Comparison of ENCODE assay signal across 13 mouse cellular contexts in the genomic region with DNA sequence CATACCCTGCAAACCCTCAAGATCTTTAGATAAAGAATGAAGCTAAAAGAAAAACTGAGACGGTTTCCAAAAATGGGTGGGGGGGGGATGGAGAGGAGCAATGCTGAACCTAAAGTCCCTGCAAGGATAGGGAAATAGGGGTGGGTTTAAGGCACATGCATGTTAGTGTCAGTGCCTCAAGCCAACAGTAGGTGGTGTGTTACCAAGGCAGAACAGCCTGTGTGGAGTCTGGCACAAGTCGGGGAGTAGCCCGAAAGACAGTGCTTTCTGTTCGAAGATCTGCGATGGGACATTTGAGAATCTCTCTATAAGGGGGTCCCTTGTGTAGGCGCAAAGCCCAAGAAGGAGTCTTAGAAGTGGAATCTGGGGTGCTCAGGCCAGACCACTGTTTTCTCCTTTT. TPM values are rescaled to one million over a fixed set of nuclear protein-coding genes. Genes with fewer than 3 reads are reported as not detected.
DNase-seq lines count a peak whose midpoint lies in the region; ATAC-seq and TF ChIP-seq lines count a peak whose summit lies in the region.
"Had no signal": no experiment of that assay in that cellular context is flagged by ENCODE, and none has a peak within 500 bp of the region (broad histone marks: within the 10 kb centered on the region; RNA-seq: fewer than 3 reads in every experiment).

No protein-coding gene starts in this region.

- H3K9me3 ChIP-seq in liver, embryonic 14.5 days (ENCODE audit: control insufficient read depth, low read length): no peaks in the 10 kb centered on the region
- no peaks in the 10 kb centered on the region for H3K9me3 ChIP-seq in liver, embryonic 12.5 days (replicated peaks)
- peaks cover 9% of the 10 kb centered on the region for H3K9me3 ChIP-seq in CH12.LX (replicated peaks; ENCODE audit: low read length)
- H3K9me3 ChIP-seq: heart, embryonic 13.5 days; hindbrain, embryonic 13.5 days; limb, embryonic 15.5 days; midbrain, embryonic 10.5 days had no signal

- no peak overlapping the region for H3K9ac ChIP-seq in liver, embryonic 14.5 days (replicated peaks)
- H3K9ac ChIP-seq in liver, embryonic 12.5 days: no peak overlapping the region
- H3K9ac ChIP-seq in CH12.LX (ENCODE audit: insufficient read depth, low read depth): no peak overlapping the region
- H3K9ac ChIP-seq: heart, embryonic 13.5 days; hindbrain, embryonic 13.5 days; limb, embryonic 15.5 days had no signal

- peak; percentile 40 for TF ChIP-seq CTCF in liver, embryonic 14.5 days (IDR thresholded peaks at IDR 0.05; ENCODE audit: low read depth)
- TF ChIP-seq CTCF in CH12.LX (conservative IDR thresholded peaks at IDR 0.05 in 1 of 2, IDR thresholded peaks at IDR 0.05 in 1 of 2; ENCODE audit: low read depth in 2 of 2, low read length in 2 of 2): peak in 1 of 2 experiments; percentile 50; a peak in 2 of 4 replicates

- no peak overlapping the region for H3K4me2 ChIP-seq in liver, embryonic 14.5 days (ENCODE audit: low read depth)
- H3K4me2 ChIP-seq in liver, embryonic 12.5 days: no peak overlapping the region
- no peak overlapping the region for H3K4me2 ChIP-seq in CH12.LX (ENCODE audit: insufficient read depth, low read depth, poor library complexity, severe bottlenecking)
- H3K4me2 ChIP-seq: heart, embryonic 13.5 days; hindbrain, embryonic 13.5 days; limb, embryonic 15.5 days had no signal

- H3K4me3 ChIP-seq in liver, embryonic 14.5 days (ENCODE audit: insufficient read depth in 1 of 2, low read depth in 2 of 2, low read length in 2 of 2): no peak overlapping the region
- no peak overlapping the region for H3K4me3 ChIP-seq in liver, embryonic 12.5 days
- no peak overlapping the region for H3K4me3 ChIP-seq in CH12.LX (replicated peaks in 1 of 3; ENCODE audit: low read depth in 2 of 3, low read length in 2 of 3, poor library complexity in 1 of 3)
- no peak overlapping the region for H3K4me3 ChIP-seq in macrophage (ENCODE audit: inconsistent target)
- H3K4me3 ChIP-seq: heart, embryonic 13.5 days; hindbrain, embryonic 13.5 days; limb, embryonic 15.5 days; midbrain, embryonic 10.5 days had no signal

- no peak for TF ChIP-seq EP300 in liver, embryonic 14.5 days (IDR thresholded peaks at IDR 0.05; ENCODE audit: low read depth)
- TF ChIP-seq EP300 in CH12.LX (IDR thresholded peaks at IDR 0.05; ENCODE audit: low read length): no peak

- TF ChIP-seq RAD21 in CH12.LX (IDR thresholded peaks at IDR 0.05; ENCODE audit: low read depth, low read length): peak; percentile 33

- H3K36me3 ChIP-seq in liver, embryonic 14.5 days (replicated peaks; ENCODE audit: control insufficient read depth, insufficient read depth, low read depth): no peaks in the 10 kb centered on the region
- no peaks in the 10 kb centered on the region for H3K36me3 ChIP-seq in liver, embryonic 12.5 days
- H3K36me3 ChIP-seq in CH12.LX (replicated peaks in 1 of 2; ENCODE audit: control insufficient read depth in 1 of 2, insufficient read depth in 1 of 2, low read length in 1 of 2): no peaks in the 10 kb centered on the region
- H3K36me3 ChIP-seq in macrophage (ENCODE audit: inconsistent target): no peaks in the 10 kb centered on the region
- H3K36me3 ChIP-seq: G1E; heart, embryonic 13.5 days; hindbrain, embryonic 13.5 days; limb, embryonic 15.5 days; midbrain, embryonic 10.5 days had no signal

- no peak for DNase-seq in frontal cortex, postnatal 14 days (ENCODE audit: low spot score in 2 of 2)
- DNase-seq in liver, embryonic 14.5 days (ENCODE audit: low read depth in 3 of 3, low spot score in 3 of 3): no peak
- DNase-seq in CH12.LX (ENCODE audit: extremely low read depth): no peak
- no peak for DNase-seq in adrenal gland, postnatal 14 days
- DNase-seq in c-Kit-positive CD71-positive TER-119-positive erythroid progenitor cells, embryonic 14.5 days (ENCODE audit: low spot score): no peak

- H3K27me3 ChIP-seq in liver, embryonic 14.5 days (ENCODE audit: control insufficient read depth, insufficient read depth, low read length): no peaks in the 10 kb centered on the region
- H3K27me3 ChIP-seq in liver, embryonic 12.5 days (replicated peaks): no peaks in the 10 kb centered on the region
- H3K27me3 ChIP-seq in CH12.LX (replicated peaks): no peaks in the 10 kb centered on the region
- H3K27me3 ChIP-seq: heart, embryonic 13.5 days; limb, embryonic 15.5 days had no signal

- H3K79me2 ChIP-seq in CH12.LX (replicated peaks; ENCODE audit: control insufficient read depth, extremely low read depth, insufficient read depth, poor library complexity, severe bottlenecking): no peaks in the 10 kb centered on the region
- H3K79me2 ChIP-seq in macrophage (ENCODE audit: inconsistent target): peaks cover 11% of the 10 kb centered on the region; the same call in 1 of the 2 replicates

- WGBS in liver, embryonic 14.5 days (ENCODE audit: insufficient replicate concordance): 74% methylated on average over 6 of the region's 6 CpGs
- 76% methylated on average over 6 of the region's 6 CpGs for WGBS in liver, embryonic 12.5 days (ENCODE audit: insufficient replicate concordance)
- 93% methylated on average over 6 of the region's 6 CpGs for WGBS in macrophage (ENCODE audit: missing documents)

- H3K27ac ChIP-seq in liver, embryonic 14.5 days: no peak overlapping the region
- no peak overlapping the region for H3K27ac ChIP-seq in liver, embryonic 12.5 days
- no peak overlapping the region for H3K27ac ChIP-seq in CH12.LX (ENCODE audit: insufficient read depth, low read depth)
- peak overlapping the region; percentile 66 for H3K27ac ChIP-seq in macrophage
- H3K27ac ChIP-seq: heart, embryonic 13.5 days; hindbrain, embryonic 13.5 days; limb, embryonic 15.5 days; midbrain, embryonic 10.5 days had no signal

- in situ Hi-C loops in CH12.LX (cut with MboI; ENCODE audit: low pct_ligation_motif_present, low pct_unique_long_range_greater_than_20kb, low sequenced_read_pairs): no loop called here

- H3K4me1 ChIP-seq in liver, embryonic 14.5 days (replicated peaks; ENCODE audit: control insufficient read depth in 2 of 2, insufficient read depth in 2 of 2, low read length in 1 of 2): peaks cover 0 to 4% of the 10 kb centered on the region in 2 experiments; a peak in 2 of 4 replicates
- 0 out of 2 replicates have a peak, but pooled peaks cover 11% of the 10 kb centered on the region for H3K4me1 ChIP-seq in liver, embryonic 12.5 days
- peaks cover 7 to 20% of the 10 kb centered on the region in 2 experiments for H3K4me1 ChIP-seq in CH12.LX (ENCODE audit: control insufficient read depth in 1 of 2, insufficient read depth in 2 of 2)

- dilution Hi-C loops in CH12.LX (cut with MboI; ENCODE audit: extremely low pct_ligation_motif_present, extremely low pct_unique_long_range_greater_than_20kb, low sequenced_read_pairs): no loop called here

- peak; percentile 36; the same call in 1 of the 2 replicates for ATAC-seq in frontal cortex, adult (ENCODE audit: low TSS enrichment)
- no peak for ATAC-seq in liver, embryonic 14.5 days (ENCODE audit: insufficient read depth)
- no peak for ATAC-seq in liver, embryonic 12.5 days

- no peak for TF ChIP-seq POLR2A in CH12.LX (IDR thresholded peaks at IDR 0.05; ENCODE audit: low read depth, low read length)

TF ChIP-seq in CH12.LX, 34 proteins besides CTCF, POLR2A, EP300 and RAD21:
- TF ChIP-seq SMC3 (IDR thresholded peaks at IDR 0.05; ENCODE audit: low read depth, low read length) (peak; percentile 49), RCOR1 (conservative IDR thresholded peaks at IDR 0.05; ENCODE audit: low read depth, low read length) (no peak)

RNA-seq across cellular contexts. Expression of gene Rasgrp3, which starts 24.9 kb away (rescaled TPM):
- 1.5 and 2.9 TPM in 2 replicates for polyA plus RNA-seq in liver, embryonic 14.5 days (2012; rRNA removed)
- polyA plus RNA-seq in liver, embryonic 14.5 days (2014; fragmentation: Nextera tagmentation; extraction: Ambion mirVana): 2.0 and 3.2 TPM in 2 replicates
- polyA plus RNA-seq in liver, embryonic 12.5 days (2016; fragmentation: Nextera tagmentation; extraction: Ambion mirVana): 6.3 and 6.6 TPM in 2 replicates
- 79.6 and 115 TPM in 2 replicates for total RNA-seq in CH12.LX (2012; rRNA removed)
- total RNA-seq in CH12.LX (2014; rRNA removed): 164 and 166 TPM in 2 replicates
- polyA plus RNA-seq in CH12.LX (2012; ENCODE audit: insufficient read length, low read depth): 161 and 162 TPM in 2 replicates
- 10 to 100 TPM in 10 of 26 experiments, 1 to 10 TPM in 13, under 1 TPM in 3; 0.28 to 56.1 (median 3.7) TPM for total RNA-seq in macrophage (2018; cell fraction: chromatin; rRNA removed)
- total RNA-seq in macrophage (2018; cell fraction: cytosol; rRNA removed): 10 to 100 TPM in 11 of 26 experiments, 1 to 10 TPM in 14, under 1 TPM in 1; 0.82 to 22.1 (median 5.2) TPM
- total RNA-seq in macrophage (2018; cell fraction: nucleus; rRNA removed): 10 to 100 TPM in 8 of 26 experiments, 1 to 10 TPM in 15, under 1 TPM in 3; 0.52 to 32.4 (median 6.2) TPM
- polyA plus RNA-seq in macrophage (2018): 7.1 to 11.4 TPM (median 9.7 TPM) in 3 replicates
- total RNA-seq in adrenal gland, postnatal 14 days (2021): 23.3 and 30.3 TPM in 2 replicates
- polyA plus RNA-seq: G1E had no signal

Comparison
In these comparisons a context has a peak if more than half of its experiments do, and no peak if none do; other contexts are left out.
1. RNA of gene Rasgrp3, which starts 24.9 kb away (polyA plus RNA-seq): 161 to 162 TPM in CH12.LX; 7.1 to 11.4 TPM in macrophage, 6.3 to 6.6 TPM in liver, embryonic 12.5 days and 1.5 to 3.2 TPM in liver, embryonic 14.5 days; every median in the first group is over 10 times any median in the second.